Mouse (Mus musculus): ENCODE results near the gene Nckap5l. TPM values are rescaled to one million over a fixed set of nuclear protein-coding genes. Genes with fewer than 3 reads are reported as not detected.
A peak's percentile ranks its signal among the peaks of the same experiment; 100 is the strongest.

The Nckap5l gene
- total and polyA plus RNA-seq, 2 experiments from 2014 or later: 10.3 to 17.6 TPM

DNA sequence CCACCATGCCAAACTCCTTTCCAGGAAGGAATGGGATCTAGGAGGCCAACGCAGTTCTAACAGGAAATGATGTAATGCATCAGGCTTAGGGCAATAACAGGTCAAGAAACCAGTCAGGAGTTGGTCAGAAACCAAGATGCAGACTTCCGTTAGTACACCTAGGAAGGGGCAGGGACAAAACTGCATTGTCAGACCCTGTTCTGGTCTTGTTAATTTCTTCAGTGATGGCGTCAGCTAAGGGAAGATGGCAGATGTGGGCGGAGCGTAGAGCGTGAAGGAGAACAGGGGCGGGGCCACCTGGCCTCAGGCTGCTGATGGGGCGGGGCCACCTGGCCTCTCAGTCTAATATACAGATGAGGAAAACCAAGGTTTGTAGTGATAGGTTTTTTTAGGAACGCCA is 36.4 kb downstream of the Nckap5l start:
- no peak for TF ChIP-seq CTCF (IDR thresholded peaks at IDR 0.05; ENCODE audit: low read depth)
- 79% methylated on average over 9 of the region's 9 CpGs for WGBS
- Histone ChIP-seq H3K4me1 (ENCODE audit: insufficient read depth) (no peaks in the 10 kb centered on the region), H3K4me2 (ENCODE audit: low read depth) (peak overlapping the region; percentile 23; the same call in 1 of the 2 replicates), H3K27ac (ENCODE audit: low read depth, low read length) (peak overlapping the region; percentile 59), H3K36me3 (ENCODE audit: insufficient read depth) (peaks cover 42% of the 10 kb centered on the region), H3K9me3 (ENCODE audit: low read length) (no peaks in the 10 kb centered on the region), H3K27me3 (ENCODE audit: insufficient read depth, low read length) (no peaks in the 10 kb centered on the region), H3K4me3 (ENCODE audit: low read depth, low read length) (no peak overlapping the region), H3K9ac (no peak overlapping the region)
- ATAC-seq (no peak), DNase-seq (no peak)

DNA sequence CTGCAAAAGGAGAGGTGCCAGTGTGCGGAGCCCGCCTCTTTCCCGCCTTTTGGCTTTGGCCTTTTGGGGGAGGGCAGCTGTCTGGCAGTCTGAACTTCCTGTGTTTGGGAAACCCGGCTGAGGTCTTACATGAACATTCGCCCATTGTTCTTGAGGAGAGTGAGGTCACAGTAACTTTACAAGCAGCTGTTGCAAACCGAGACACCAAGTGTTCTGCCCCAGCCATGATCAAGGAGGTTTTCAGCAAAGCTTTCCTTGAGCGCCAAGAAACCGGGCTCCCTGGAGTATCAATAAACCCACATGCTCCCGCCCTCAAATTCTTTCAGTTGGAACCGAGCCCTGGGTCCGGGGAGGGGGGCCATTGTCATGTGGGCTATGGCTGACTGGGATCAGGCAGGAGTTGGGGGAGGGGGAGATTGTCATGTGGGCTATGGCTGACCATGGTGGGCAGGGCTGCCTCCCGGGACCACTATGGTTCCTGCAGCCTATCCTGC is 37.0 kb downstream of the Nckap5l start:
- Histone ChIP-seq H3K9me3 (ENCODE audit: low read length) (no peaks in the 10 kb centered on the region), H3K9ac (no peak overlapping the region), H3K27ac (ENCODE audit: low read depth, low read length) (peak overlapping the region; percentile 59), H3K4me2 (ENCODE audit: low read depth) (peak overlapping the region; percentile 23), H3K4me1 (ENCODE audit: insufficient read depth) (no peaks in the 10 kb centered on the region), H3K36me3 (ENCODE audit: insufficient read depth) (peaks cover 36% of the 10 kb centered on the region), H3K4me3 (ENCODE audit: low read depth, low read length) (no peak overlapping the region), H3K27me3 (ENCODE audit: insufficient read depth, low read length) (no peaks in the 10 kb centered on the region)
- DNase-seq (peak; percentile 69), ATAC-seq (peak; percentile 68)
- WGBS: 4% methylated on average over 12 of the region's 12 CpGs
- no peak for TF ChIP-seq CTCF (IDR thresholded peaks at IDR 0.05; ENCODE audit: low read depth)

DNA sequence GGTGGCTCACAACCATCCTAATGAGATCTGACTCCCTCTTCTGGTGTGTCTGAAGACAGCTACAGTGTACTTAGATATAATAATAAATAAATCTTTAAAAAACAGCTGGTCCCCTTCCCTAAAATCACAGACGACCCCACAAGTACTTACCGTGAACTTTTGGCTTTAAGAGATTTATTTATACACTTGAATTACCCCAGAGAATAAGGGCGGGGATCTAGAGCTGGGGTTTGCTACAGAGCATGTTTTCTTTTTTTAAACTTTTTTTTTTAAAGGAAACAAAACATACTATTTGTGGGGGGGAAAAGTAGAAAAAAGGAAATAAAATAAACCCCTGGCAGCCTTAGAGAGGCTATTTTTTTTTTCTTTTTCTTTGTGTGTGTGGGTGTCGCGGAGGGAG is 37.4 kb downstream of the Nckap5l start:
- Histone ChIP-seq H3K27ac (ENCODE audit: low read depth, low read length) (peak overlapping the region; percentile 59; the same call in 1 of the 2 replicates), H3K27me3 (ENCODE audit: insufficient read depth, low read length) (no peaks in the 10 kb centered on the region), H3K4me3 (ENCODE audit: low read depth, low read length) (no peak overlapping the region), H3K9ac (no peak overlapping the region), H3K4me1 (ENCODE audit: insufficient read depth) (no peaks in the 10 kb centered on the region), H3K9me3 (ENCODE audit: low read length) (no peaks in the 10 kb centered on the region), H3K36me3 (ENCODE audit: insufficient read depth) (peaks cover 31% of the 10 kb centered on the region), H3K4me2 (ENCODE audit: low read depth) (peak overlapping the region; percentile 23)
- TF ChIP-seq CTCF (IDR thresholded peaks at IDR 0.05; ENCODE audit: low read depth): no peak
- ATAC-seq: no peak
- WGBS: 9% methylated on average over 5 of the region's 5 CpGs
- DNase-seq: no peak

DNA sequence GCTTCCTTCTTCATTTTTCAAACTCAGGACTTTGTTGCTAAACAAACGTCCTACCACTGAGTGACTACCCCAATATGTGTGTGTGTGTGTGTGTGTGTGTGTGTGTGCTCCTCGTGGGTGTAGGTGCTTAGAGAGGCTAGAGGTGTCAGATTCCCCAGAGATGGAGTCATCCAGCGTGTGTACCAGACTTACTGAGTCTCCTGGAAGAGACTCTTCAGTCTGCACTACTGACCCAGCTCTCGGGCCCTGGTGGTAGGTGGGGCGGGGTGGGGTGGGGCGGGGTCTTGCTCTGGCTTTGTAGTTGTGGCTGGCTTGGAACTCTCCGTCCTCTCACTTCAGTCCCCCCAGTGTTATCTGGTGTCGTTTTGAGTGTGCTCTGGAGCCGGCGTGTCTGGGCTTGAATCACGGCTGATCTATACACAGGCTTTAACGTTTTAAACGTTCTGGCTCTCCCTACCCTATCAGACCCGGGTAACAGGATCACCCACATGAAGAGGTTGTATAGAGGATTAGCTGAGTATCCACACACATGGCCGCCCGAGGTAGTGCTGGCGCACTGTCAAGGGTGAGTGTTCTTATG is 39.8 kb downstream of the Nckap5l start:
- DNase-seq: no peak
- peaks cover 12% of the 10 kb centered on the region for H3K36me3 ChIP-seq (ENCODE audit: insufficient read depth)
- TF ChIP-seq CTCF (IDR thresholded peaks at IDR 0.05; ENCODE audit: low read depth): no peak
- no peak overlapping the region for H3K9ac ChIP-seq
- H3K4me1 ChIP-seq (ENCODE audit: insufficient read depth): no peaks in the 10 kb centered on the region
- no peak overlapping the region for H3K27ac ChIP-seq (ENCODE audit: low read depth, low read length)
- no peaks in the 10 kb centered on the region for H3K27me3 ChIP-seq (ENCODE audit: insufficient read depth, low read length)
- H3K4me2 ChIP-seq (ENCODE audit: low read depth): no peak overlapping the region
- ATAC-seq: no peak
- H3K9me3 ChIP-seq (ENCODE audit: low read length): no peaks in the 10 kb centered on the region
- 53% methylated on average over 17 of the region's 17 CpGs for WGBS
- no peak overlapping the region for H3K4me3 ChIP-seq (ENCODE audit: low read depth, low read length)

DNA sequence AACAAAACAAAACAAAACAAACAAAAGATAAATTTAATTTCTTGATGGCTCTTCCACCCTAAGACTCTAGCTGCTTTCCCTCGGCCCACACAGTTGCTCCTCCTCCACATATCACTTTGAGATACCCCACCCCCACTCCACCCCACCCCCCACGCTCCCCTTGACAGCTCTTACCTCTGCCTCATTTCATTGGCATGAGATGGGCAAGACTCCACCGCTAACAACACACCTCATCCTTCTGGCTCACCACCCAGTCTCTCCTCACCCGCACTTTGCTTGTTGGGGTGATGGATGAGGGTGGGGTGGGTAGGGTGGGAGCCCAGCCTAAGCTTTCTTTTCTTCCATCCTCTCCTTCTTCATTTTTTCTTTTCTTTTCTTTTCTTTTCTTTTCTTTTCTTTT is 40.6 kb downstream of the Nckap5l start:
- Histone ChIP-seq H3K9me3 (ENCODE audit: low read length) (no peaks in the 10 kb centered on the region), H3K4me3 (ENCODE audit: low read depth, low read length) (no peak overlapping the region), H3K27ac (ENCODE audit: low read depth, low read length) (no peak overlapping the region), H3K4me2 (ENCODE audit: low read depth) (no peak overlapping the region), H3K27me3 (ENCODE audit: insufficient read depth, low read length) (no peaks in the 10 kb centered on the region), H3K4me1 (ENCODE audit: insufficient read depth) (no peaks in the 10 kb centered on the region), H3K9ac (no peak overlapping the region), H3K36me3 (ENCODE audit: insufficient read depth) (peaks cover 5% of the 10 kb centered on the region; the same call in 1 of the 2 replicates)
- DNase-seq (no peak), ATAC-seq (no peak)
- no peak for TF ChIP-seq CTCF (IDR thresholded peaks at IDR 0.05; ENCODE audit: low read depth)
- WGBS: 28% methylated on average over 4 of the region's 4 CpGs

DNA sequence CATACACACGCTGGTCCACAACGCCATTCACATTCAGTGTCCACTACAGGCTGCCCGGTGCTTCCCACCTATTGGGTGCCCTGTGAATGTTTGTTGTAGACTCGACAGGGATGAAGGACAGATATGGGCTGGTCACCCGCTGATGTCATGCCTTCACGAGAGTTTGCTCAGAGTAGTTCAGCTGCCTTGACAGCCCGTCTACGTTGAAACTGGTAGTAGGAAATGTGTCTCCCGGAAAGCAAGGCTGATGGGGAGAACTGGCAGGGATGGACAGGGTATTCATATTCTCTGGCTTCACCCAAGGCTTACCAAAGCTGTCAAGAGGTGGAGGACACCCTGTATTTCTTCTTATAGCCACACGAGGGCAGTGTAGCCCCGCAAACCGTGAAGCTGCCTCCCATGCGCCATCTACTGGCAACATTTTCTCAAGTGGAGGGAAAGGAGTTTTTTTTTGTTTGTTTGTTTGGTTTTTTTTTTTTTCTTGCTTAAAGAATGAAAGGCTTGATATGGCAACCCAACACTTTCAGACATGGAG is 41.1 kb downstream of the Nckap5l start:
- Histone ChIP-seq H3K9me3 (ENCODE audit: low read length) (no peaks in the 10 kb centered on the region), H3K27me3 (ENCODE audit: insufficient read depth, low read length) (no peaks in the 10 kb centered on the region), H3K4me2 (ENCODE audit: low read depth) (no peak overlapping the region), H3K36me3 (ENCODE audit: insufficient read depth) (no peaks in the 10 kb centered on the region), H3K4me3 (ENCODE audit: low read depth, low read length) (no peak overlapping the region), H3K4me1 (ENCODE audit: insufficient read depth) (no peaks in the 10 kb centered on the region), H3K27ac (ENCODE audit: low read depth, low read length) (no peak overlapping the region), H3K9ac (no peak overlapping the region)
- ATAC-seq (peak; percentile 44; the same call in 1 of the 2 replicates), DNase-seq (peak; percentile 94)
- TF ChIP-seq CTCF (IDR thresholded peaks at IDR 0.05; ENCODE audit: low read depth): peak; percentile 100
- WGBS: 21% methylated on average over 13 of the region's 13 CpGs

DNA sequence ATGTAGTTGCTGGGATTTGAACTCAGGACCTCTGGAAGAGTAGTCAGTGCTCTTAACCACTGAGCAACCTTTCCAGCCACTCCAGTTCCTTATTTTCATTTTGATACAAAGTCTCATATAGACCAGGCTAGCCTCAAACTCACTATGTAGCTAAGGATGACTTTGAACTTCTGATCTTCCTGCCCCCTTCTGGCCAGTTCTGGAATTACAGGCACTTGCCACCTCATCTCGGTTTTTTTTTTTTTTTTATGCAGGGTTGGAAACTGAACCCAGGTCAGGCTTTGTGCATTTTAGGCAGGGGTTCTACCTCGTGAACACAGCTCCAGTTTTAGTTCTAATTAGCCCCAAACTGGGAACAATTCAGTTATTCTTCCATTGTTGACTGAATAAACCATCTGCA is 41.8 kb downstream of the Nckap5l start:
- TF ChIP-seq CTCF (IDR thresholded peaks at IDR 0.05; ENCODE audit: low read depth): peak; percentile 71
- ATAC-seq: no peak
- H3K27ac ChIP-seq (ENCODE audit: low read depth, low read length): no peak overlapping the region
- no peaks in the 10 kb centered on the region for H3K36me3 ChIP-seq (ENCODE audit: insufficient read depth)
- no peak overlapping the region for H3K4me2 ChIP-seq (ENCODE audit: low read depth)
- WGBS: 19% methylated on average over 2 of the region's 2 CpGs
- H3K4me1 ChIP-seq (ENCODE audit: insufficient read depth): no peaks in the 10 kb centered on the region
- no peaks in the 10 kb centered on the region for H3K9me3 ChIP-seq (ENCODE audit: low read length)
- H3K9ac ChIP-seq: no peak overlapping the region
- no peaks in the 10 kb centered on the region for H3K27me3 ChIP-seq (ENCODE audit: insufficient read depth, low read length)
- peak; percentile 60 for DNase-seq
- no peak overlapping the region for H3K4me3 ChIP-seq (ENCODE audit: low read depth, low read length)

All from forebrain, postnatal 0 days (tissue).